Mouse (Mus musculus): ENCODE data around the gene Pcbp2. TPM values are rescaled to one million over a fixed set of nuclear protein-coding genes. Genes with fewer than 3 reads are reported as not detected.

Pcbp2 gene
- polyA plus RNA-seq, 1 experiment from 2014 or later, result 235 TPM

- H3K9me3 ChIP-seq (replicated peaks), result no peaks in the 10 kb centered on the region
- H3K27ac ChIP-seq, result peak overlapping the region; percentile 99
- WGBS, result under 1% methylated on average over 10 of the region's 10 CpGs
- H3K27me3 ChIP-seq (ENCODE audit: low read depth, poor library complexity, severe bottlenecking), result no peaks in the 10 kb centered on the region
- H3K4me1 ChIP-seq, result peaks cover 13% of the 10 kb centered on the region
- DNase-seq (ENCODE audit: low spot score), result no peak
- H3K36me3 ChIP-seq, result peaks cover 42% of the 10 kb centered on the region
- peak overlapping the region; percentile 95 for H3K4me3 ChIP-seq
These were observed 931 bp downstream of the Pcbp2 start for GRCm38 (mm10) chr15:102471295-102471645.

DNA sequence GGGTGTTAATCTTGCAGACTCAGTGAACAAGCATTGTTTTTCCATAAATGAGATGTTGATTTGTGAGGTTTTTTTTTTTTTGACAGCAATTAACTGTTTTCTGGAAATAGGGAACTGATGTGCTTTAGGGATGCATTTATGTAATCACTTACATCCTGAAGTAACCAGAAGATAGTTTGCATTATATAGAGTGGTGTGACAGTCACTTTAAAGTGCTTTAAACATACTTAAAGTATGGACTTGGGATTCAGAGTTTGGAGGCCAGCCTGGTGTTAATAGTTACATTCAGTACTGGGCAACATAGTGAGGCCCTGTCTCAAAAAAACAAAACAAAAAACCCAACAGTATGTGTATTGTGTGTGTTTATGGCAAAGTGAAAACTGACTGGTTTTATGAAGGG is 1.4 kb downstream of the Pcbp2 start:
- H3K27ac ChIP-seq, result no peak overlapping the region
- peaks cover 13% of the 10 kb centered on the region for H3K4me1 ChIP-seq
- no peaks in the 10 kb centered on the region for H3K27me3 ChIP-seq (ENCODE audit: low read depth, poor library complexity, severe bottlenecking)
- peaks cover 47% of the 10 kb centered on the region for H3K36me3 ChIP-seq
- no peaks in the 10 kb centered on the region for H3K9me3 ChIP-seq (replicated peaks)
- DNase-seq (ENCODE audit: low spot score), result no peak
- H3K4me3 ChIP-seq, result peak overlapping the region; percentile 95

- no peak overlapping the region for H3K27ac ChIP-seq
- H3K4me3 ChIP-seq, result no peak overlapping the region
- 85% methylated on average over 2 of the region's 2 CpGs for WGBS
These were observed 2.9 kb downstream of the Pcbp2 start for GRCm38 (mm10) chr15:102473246-102473645.

GRCm38 (mm10) chr15:102474520-102474919 is 4.2 kb downstream of the Pcbp2 start:
- DNase-seq (ENCODE audit: low spot score), result no peak
- no peaks in the 10 kb centered on the region for H3K27me3 ChIP-seq (ENCODE audit: low read depth, poor library complexity, severe bottlenecking)
- H3K9me3 ChIP-seq (replicated peaks), result no peaks in the 10 kb centered on the region
- H3K36me3 ChIP-seq, result peaks cover 68% of the 10 kb centered on the region
- no peak overlapping the region for H3K4me3 ChIP-seq
- WGBS, result 95% methylated on average over 2 of the region's 2 CpGs
- H3K4me1 ChIP-seq, result peaks cover 13% of the 10 kb centered on the region
- H3K27ac ChIP-seq, result no peak overlapping the region

More at GRCm38 (mm10) chr15:102473246-102473645, 2.9 kb downstream of the Pcbp2 start:
- DNase-seq (ENCODE audit: low spot score), result no peak
- Histone ChIP-seq H3K36me3 (peaks cover 62% of the 10 kb centered on the region), H3K4me1 (peaks cover 13% of the 10 kb centered on the region), H3K9me3 (replicated peaks) (no peaks in the 10 kb centered on the region), H3K27me3 (ENCODE audit: low read depth, poor library complexity, severe bottlenecking) (no peaks in the 10 kb centered on the region)

GRCm38 (mm10) chr15:102483136-102483535 is 12.8 kb downstream of the Pcbp2 start:
- no peak for DNase-seq (ENCODE audit: low spot score)
- H3K36me3 ChIP-seq, result peaks cover 97% of the 10 kb centered on the region
- no peaks in the 10 kb centered on the region for H3K4me1 ChIP-seq
- H3K4me3 ChIP-seq, result no peak overlapping the region
- no peak overlapping the region for H3K27ac ChIP-seq
- 95% methylated on average over 3 of the region's 3 CpGs for WGBS
- H3K27me3 ChIP-seq (ENCODE audit: low read depth, poor library complexity, severe bottlenecking), result no peaks in the 10 kb centered on the region
- no peaks in the 10 kb centered on the region for H3K9me3 ChIP-seq (replicated peaks)

DNA sequence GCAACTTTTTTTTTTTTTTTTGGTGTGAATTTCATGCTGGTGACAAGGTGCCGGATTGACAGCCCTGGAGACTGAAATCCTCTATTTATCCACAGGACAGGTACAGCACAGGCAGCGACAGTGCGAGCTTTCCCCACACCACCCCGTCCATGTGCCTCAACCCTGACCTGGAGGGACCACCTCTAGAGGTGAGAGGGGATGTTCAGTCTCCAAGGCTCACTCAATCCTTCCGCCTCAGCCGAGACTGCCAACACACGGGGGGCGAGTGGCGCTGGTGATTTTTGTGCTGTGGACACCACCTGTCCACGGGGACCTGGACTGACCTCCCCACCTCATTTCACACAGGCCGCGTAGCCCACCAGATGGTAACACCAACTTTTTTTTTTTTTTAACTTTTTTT is 15.5 kb downstream of the Pcbp2 start:
- no peak for DNase-seq (ENCODE audit: low spot score)
- Histone ChIP-seq H3K36me3 (peaks cover 99% of the 10 kb centered on the region), H3K27me3 (ENCODE audit: low read depth, poor library complexity, severe bottlenecking) (no peaks in the 10 kb centered on the region), H3K4me3 (no peak overlapping the region), H3K9me3 (replicated peaks) (no peaks in the 10 kb centered on the region), H3K4me1 (no peaks in the 10 kb centered on the region), H3K27ac (no peak overlapping the region)
- 89% methylated on average over 12 of the region's 12 CpGs for WGBS

- H3K36me3 ChIP-seq, result peaks cover 100% of the 10 kb centered on the region
- no peaks in the 10 kb centered on the region for H3K4me1 ChIP-seq
- no peaks in the 10 kb centered on the region for H3K27me3 ChIP-seq (ENCODE audit: low read depth, poor library complexity, severe bottlenecking)
- no peak overlapping the region for H3K27ac ChIP-seq
- 80% methylated on average over 1 of the region's 1 CpGs for WGBS
- DNase-seq (ENCODE audit: low spot score), result no peak
- H3K9me3 ChIP-seq (replicated peaks), result no peaks in the 10 kb centered on the region
- no peak overlapping the region for H3K4me3 ChIP-seq
These were observed 17.3 kb downstream of the Pcbp2 start for GRCm38 (mm10) chr15:102487664-102488063.

DNA sequence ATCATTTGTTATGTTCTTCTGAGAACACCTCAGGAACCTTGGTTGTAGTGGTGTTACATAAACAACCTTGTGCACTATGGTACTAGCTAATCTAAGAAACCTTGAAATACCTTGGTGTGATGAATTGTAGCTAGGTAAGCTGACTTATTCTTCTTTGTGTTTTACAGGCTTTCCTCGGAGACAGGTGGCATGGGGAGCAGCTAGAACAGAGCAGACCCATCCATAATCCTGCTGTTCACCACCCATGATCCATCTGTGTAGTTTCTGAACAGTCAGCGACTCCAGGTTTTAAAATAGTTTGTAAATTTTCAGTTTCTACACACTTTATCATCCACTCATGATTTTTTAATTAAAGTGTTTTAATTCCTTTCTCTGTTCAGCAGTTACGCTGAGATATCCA is 28.0 kb downstream of the Pcbp2 start:
- no peak overlapping the region for H3K4me3 ChIP-seq
- no peak for DNase-seq (ENCODE audit: low spot score)
- H3K27ac ChIP-seq, result no peak overlapping the region
- no peaks in the 10 kb centered on the region for H3K9me3 ChIP-seq (replicated peaks)
- WGBS, result 91% methylated on average over 3 of the region's 3 CpGs
- H3K4me1 ChIP-seq, result no peaks in the 10 kb centered on the region
- peaks cover 99% of the 10 kb centered on the region for H3K36me3 ChIP-seq
- no peaks in the 10 kb centered on the region for H3K27me3 ChIP-seq (ENCODE audit: low read depth, poor library complexity, severe bottlenecking)

DNA sequence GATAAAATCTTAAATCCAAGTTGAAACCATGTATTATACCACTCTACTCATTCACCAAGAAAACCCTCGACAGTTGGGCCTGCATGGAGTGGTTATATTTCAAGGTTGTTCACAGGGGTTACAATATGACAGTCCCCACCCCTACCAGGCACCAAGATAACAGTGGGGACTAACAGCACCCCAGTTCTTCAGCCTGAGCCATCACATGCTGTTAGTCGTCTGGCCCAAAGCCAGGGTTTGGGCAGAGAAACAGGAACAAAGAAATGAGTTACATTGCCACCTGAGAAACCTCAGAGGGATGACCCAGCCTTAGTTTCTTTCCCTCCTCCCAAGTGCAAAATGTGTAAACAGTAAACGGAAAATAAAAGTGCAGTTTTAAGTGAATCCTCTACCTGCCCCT is 29.0 kb downstream of the Pcbp2 start:
- no peaks in the 10 kb centered on the region for H3K4me1 ChIP-seq
- H3K27ac ChIP-seq, result no peak overlapping the region
- H3K36me3 ChIP-seq, result peaks cover 99% of the 10 kb centered on the region
- DNase-seq (ENCODE audit: low spot score), result no peak
- no peak overlapping the region for H3K4me3 ChIP-seq
- H3K27me3 ChIP-seq (ENCODE audit: low read depth, poor library complexity, severe bottlenecking), result no peaks in the 10 kb centered on the region
- WGBS, result 80% methylated on average over 3 of the region's 3 CpGs
- no peaks in the 10 kb centered on the region for H3K9me3 ChIP-seq (replicated peaks)

DNA sequence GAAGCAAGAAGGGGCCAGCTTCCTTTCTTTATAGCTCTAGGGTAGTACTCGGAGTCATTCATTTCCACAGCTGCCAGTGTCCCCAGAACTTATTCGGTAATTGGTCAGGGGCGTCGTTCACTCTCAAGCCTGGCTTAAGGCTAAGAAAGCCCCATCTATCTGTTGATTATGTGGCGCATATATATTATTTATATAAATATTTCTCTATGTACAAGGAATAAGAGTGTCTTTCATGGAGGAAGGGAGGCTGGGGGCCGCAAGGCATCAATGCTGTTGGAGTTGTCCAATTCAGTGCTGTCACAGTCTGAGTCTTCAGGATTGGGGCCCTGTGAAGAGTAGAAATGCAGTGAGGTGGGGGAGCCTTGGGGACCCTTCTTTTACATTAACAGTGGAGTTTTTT is 29.5 kb downstream of the Pcbp2 start:
- Histone ChIP-seq H3K9me3 (replicated peaks) (no peaks in the 10 kb centered on the region), H3K4me1 (no peaks in the 10 kb centered on the region), H3K27ac (no peak overlapping the region), H3K36me3 (peaks cover 99% of the 10 kb centered on the region), H3K27me3 (ENCODE audit: low read depth, poor library complexity, severe bottlenecking) (no peaks in the 10 kb centered on the region), H3K4me3 (no peak overlapping the region)
- DNase-seq (ENCODE audit: low spot score), result no peak
- WGBS, result 91% methylated on average over 6 of the region's 6 CpGs

- H3K4me1 ChIP-seq, result no peaks in the 10 kb centered on the region
- H3K4me3 ChIP-seq, result no peak overlapping the region
- 91% methylated on average over 5 of the region's 5 CpGs for WGBS
These were observed 30.1 kb downstream of the Pcbp2 start for GRCm38 (mm10) chr15:102500479-102500878.

DNA sequence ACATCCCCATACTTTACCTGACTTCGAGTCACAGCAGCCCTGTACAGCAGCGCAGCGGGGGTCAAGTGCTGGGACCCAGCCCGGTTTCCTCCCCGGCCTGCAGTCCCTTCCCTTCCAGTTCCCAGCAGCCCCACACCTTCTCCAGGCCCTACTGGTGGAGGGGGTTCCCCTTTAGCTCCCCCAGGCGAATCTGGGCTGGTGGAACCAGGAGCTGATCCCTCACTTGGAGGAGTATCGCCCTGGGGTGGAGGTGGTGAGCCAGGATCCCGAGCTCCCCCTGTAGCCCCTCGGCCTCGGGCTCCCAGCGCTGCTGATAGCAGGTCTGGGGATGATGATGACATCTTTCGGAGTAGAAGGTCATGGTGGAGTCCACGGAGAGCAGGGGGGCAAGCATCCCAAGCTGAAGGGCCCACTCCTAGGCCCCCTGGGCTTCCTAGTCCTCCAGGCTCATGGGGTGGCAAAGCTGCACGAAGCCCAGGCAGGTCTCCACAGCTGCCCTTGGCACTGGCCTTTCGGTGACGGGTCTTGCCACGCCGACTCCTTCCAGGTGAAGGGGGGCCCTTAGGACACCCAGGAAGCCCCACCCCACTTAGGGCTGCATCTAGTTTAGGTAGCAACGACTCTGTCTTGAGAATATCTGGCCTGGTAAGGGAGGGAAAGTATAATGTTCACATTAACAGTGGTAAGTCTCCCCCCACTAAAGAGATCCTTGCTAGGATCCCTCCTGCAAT is 30.9 kb downstream of the Pcbp2 start:
- Histone ChIP-seq H3K36me3 (peaks cover 96% of the 10 kb centered on the region), H3K27me3 (ENCODE audit: low read depth, poor library complexity, severe bottlenecking) (no peaks in the 10 kb centered on the region), H3K9me3 (replicated peaks) (no peaks in the 10 kb centered on the region), H3K4me3 (no peak overlapping the region), H3K27ac (no peak overlapping the region), H3K4me1 (no peaks in the 10 kb centered on the region)
- DNase-seq (ENCODE audit: low spot score), result peak; percentile 31
- 90% methylated on average over 19 of the region's 19 CpGs for WGBS

More at GRCm38 (mm10) chr15:102500479-102500878, 30.1 kb downstream of the Pcbp2 start:
- no peak for DNase-seq (ENCODE audit: low spot score)
- Histone ChIP-seq H3K36me3 (peaks cover 99% of the 10 kb centered on the region), H3K27me3 (ENCODE audit: low read depth, poor library complexity, severe bottlenecking) (no peaks in the 10 kb centered on the region), H3K27ac (no peak overlapping the region), H3K9me3 (replicated peaks) (no peaks in the 10 kb centered on the region)

DNA sequence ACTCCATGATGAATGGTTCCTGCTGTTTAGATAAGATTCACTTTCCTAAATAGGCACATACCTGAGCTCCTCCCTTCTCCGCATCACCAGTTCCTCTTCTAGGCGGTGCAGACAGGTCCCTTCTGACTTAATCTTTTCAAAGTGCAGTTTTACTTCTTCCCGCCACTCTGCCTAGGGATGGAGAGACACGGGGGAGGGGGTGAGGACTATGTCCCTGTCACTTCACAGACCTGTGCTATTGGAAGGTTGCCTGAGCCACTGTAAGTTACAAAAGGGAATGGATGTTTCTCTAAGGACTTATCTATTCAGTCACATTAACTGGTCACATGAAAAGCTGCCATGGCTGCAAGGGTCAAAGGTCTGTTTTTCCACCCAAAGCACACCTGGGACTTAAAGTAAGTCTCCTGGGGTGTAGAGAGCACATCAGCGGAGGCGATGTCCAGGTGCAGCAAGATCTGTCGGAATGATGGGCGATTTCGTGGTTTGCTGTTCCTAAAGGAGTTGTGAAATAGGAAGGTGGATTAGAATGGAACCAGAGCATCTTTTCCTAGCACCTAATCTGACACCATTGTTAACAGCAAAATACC is 32.0 kb downstream of the Pcbp2 start:
- WGBS, result 82% methylated on average over 9 of the region's 9 CpGs
- no peak overlapping the region for H3K27ac ChIP-seq
- DNase-seq (ENCODE audit: low spot score), result no peak
- H3K4me1 ChIP-seq, result no peaks in the 10 kb centered on the region
- H3K27me3 ChIP-seq (ENCODE audit: low read depth, poor library complexity, severe bottlenecking), result no peaks in the 10 kb centered on the region
- H3K36me3 ChIP-seq, result peaks cover 95% of the 10 kb centered on the region
- H3K9me3 ChIP-seq (replicated peaks), result no peaks in the 10 kb centered on the region
- no peak overlapping the region for H3K4me3 ChIP-seq

Data from limb, embryonic 10.5 days (tissue).